Mouse (Mus musculus): ENCODE data around the gene Ets1. TPM values are rescaled to one million over a fixed set of nuclear protein-coding genes. Genes with fewer than 3 reads are reported as not detected.

Gene Ets1
- total RNA-seq, 2 experiments from 2014 or later: 19.1 to 21.7 TPM

DNA sequence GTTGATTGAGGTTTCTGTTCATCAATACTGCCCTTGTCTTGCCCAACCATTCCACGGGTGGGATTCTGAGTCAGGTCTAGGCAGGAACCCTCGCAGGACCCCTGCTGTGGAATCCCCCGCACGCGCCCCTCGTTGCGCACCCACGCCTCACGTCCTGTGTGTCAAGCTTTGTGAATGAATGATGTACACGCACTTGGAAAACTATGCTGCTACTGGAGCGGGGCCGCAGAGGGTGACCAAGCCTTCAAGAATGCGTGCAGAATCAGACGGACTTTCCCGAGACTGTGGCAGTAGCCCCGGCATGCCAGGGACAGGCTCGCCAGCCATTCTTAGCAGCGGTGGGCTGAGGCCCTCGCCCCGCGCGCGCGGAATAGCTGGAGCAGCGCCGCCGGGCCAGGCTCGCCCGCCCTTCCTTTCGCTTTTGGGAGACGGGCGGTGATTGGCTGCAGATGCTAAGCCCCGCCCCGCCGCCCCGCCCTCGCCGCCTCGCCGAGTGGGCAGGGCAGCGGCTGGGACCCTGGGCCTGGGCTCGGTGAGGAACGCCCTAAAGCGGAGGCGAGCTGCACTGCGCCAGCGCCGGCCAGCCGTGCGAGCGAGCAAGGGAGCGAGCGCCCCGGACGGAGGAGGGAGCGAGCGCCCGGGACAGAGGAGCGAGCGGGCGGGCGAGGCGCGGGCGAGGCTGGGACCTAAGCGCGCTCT, 59.6 kb downstream of the Ets1 start:
- peak; percentile 98 for DNase-seq

- no peak for DNase-seq
These were observed 60.2 kb downstream of the Ets1 start for GRCm38 (mm10) chr9:32696259-32696658.

- DNase-seq: no peak
These were observed 60.7 kb downstream of the Ets1 start for GRCm38 (mm10) chr9:32696717-32697116.

- no peak for DNase-seq
These were observed 61.5 kb downstream of the Ets1 start for GRCm38 (mm10) chr9:32697291-32698110.

DNA sequence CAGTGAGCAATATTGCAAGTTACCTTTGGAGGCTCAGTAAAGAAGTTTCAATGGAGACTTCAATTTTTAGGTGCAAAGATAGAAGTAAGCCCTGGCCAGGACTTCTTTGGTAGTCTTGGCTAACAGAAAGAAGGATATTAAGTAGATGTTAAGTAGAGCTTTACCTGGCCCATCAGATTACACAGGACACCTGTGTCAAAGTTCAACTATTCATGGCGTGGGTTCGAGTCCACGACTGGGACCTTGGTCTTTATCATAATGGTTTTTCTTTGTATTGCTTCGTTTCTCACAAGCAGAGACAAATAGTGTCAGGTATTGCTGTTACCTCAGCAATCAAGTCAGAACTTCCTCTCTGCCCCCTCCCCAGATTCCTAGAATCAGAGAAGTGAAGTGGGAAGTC, 62.7 kb downstream of the Ets1 start:
- no peak for DNase-seq

GRCm38 (mm10) chr9:32699391-32699841, 63.4 kb downstream of the Ets1 start:
- DNase-seq: no peak

DNA sequence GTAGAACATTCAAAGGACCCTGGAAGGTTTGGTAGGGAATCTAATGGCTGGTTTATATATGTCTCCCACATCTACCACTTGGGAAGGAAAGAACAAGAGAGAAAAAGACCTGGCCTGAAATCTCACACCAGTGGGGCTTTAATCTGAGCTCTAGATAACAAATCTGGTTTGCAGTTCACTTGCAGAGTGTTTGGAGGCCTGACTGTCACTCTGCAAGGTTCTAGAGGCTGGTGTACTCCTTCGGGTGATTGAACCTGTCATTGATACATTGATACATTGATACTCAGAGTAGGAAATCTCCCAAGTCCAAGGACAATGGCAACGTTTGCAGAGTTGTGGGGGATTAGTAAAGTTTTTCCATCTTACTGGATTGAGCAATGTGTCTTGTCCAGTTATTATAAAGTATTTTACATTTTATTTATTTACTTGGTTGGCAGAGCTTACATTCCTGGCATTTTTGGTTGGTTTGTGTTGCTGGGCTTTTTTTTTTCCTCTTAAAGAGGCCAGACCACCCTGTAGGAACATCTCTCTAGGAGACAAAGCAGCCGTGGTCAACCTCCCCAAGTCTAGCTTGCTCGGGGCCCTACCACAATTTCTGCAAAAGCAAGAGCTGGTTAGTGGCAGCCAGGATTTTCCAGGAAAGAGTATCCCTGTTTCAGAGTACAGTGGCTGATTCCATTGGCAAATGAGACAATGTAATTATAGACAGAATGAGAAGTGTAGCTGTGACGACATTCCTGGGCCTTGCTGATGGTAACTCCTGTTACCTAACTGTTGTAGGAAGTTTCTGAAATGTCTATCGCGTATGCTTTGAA, 64.3 kb downstream of the Ets1 start:
- no peak for DNase-seq

DNA sequence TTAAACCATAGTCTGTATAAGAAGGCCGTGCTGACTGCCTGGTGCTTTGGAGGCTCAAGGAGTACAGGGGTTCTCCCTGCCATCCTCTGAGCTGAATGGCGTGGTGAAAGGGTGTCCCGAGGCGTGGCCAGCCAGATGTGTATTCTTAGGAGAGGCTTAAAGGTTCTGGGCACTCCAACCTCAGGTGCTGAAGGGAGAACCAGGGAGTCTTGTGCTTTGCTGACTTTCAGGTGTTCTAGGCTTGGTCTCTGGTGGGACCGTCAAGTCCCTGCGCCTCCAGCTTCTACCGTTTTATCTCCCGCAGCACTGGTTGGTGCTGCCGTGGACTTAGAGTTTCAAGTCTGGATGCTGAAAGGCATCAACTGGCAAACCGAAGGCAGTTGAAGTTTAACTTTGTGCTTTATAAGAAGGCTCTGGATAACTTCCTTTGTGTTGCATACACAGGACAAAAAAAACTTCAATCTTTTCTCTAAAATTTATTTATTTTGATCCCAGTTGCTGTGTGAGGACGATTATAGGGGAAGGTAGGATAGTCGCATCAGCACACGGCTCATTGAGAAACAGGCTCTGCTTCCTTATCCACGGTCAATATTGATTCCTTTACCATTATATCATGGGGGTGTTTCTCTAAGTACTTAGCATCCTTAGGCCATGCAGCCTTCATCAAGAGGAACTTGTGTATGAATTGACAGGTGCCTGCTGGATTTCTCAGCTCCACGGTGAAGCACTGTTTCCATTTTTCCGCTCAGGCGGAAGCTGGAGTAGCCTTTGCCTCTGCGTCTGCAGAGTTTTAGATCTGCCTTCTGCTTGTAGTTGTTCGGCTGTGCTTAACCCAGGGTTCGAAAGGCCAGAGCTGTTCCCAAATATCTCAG, 65.3 kb downstream of the Ets1 start:
- no peak for DNase-seq

DNA sequence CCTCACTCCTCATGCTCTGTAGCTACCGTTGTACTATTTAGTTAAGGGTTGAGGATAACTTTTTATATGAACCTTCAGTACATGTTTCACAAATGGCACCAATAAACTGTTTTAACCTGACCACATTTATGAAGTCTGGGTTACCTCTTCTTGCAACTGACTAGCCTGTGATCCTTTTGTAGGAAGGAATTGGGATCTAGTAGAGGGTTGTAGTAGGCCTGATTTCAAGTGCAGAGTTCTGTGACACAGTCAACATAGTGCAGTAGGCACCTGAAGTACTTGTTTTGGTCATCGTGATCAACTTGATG, 65.9 kb downstream of the Ets1 start:
- DNase-seq: no peak

DNA sequence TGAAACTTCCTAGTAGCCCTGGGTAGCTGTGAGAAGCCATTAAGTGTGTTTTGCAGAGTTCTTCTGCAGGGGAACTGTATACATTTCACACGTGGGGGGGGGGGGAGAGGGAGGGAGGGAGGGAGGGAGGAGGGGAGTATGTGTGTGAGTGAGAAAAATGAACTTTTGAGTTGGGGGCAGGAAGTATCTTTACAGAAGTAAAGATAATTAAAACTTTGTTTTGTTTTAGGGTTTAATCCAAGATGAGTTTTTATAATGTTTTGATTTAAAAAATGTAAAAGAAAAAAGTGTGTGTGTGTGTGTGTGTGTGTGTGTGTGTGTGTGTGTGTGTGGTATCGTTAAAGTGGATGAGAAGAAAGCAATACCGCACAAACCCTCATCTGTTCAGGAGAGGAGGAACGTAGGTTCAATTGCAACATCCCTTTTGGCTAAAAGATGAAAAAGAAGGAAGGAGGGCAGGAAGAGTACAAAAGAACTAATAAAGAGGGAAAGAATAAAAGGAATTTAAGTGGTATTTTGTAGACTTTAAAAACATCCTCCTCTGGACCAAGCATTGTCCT, 66.9 kb downstream of the Ets1 start:
- DNase-seq: no peak

- DNase-seq: no peak
These were observed 68.1 kb downstream of the Ets1 start for GRCm38 (mm10) chr9:32703976-32704745.

- no peak for DNase-seq
These were observed 69.9 kb downstream of the Ets1 start for GRCm38 (mm10) chr9:32705827-32706478.

DNA sequence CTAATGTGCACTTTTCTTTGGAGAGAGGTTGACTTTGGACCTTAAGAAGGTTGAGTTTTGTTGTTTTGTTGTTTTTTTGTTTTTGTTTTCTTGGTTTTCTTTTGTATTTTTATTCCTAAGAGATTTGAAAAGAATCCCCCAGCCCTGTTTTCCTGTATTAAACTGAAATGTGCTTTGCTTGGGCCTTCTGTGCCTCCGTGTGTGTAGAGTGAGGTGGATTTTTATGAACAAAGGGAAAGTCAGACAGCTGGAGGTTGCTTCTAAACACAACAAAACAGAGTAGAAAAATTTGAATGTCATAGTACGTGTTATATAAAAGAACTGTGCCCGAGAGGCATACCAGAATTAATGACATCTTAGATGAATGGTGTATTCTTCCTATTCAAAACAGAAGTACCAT, 71.4 kb downstream of the Ets1 start:
- no peak for DNase-seq

DNA sequence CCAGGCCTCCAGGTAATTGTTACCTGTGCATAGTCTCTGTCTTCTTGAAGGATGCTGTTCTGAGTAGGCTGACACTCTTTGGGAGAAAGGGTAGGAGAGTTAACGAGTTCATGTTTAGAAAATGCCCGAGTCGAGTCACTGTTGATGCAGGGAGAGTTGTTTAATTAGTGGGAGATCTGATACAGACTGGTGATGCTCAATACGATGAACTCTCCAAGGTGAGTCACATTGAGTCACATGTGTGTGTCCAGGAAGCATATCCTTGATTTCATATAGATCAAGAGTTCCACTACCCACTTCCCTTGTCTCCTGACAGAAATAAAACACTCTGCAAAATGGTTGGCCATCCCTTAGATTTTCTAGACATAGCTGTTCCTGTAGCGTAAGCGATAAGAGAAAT, 72.5 kb downstream of the Ets1 start:
- no peak for DNase-seq

- no peak for DNase-seq
These were observed 73.3 kb downstream of the Ets1 start for GRCm38 (mm10) chr9:32709359-32709758.

- DNase-seq: no peak
These were observed 74.0 kb downstream of the Ets1 start for GRCm38 (mm10) chr9:32709764-32710734.

DNA sequence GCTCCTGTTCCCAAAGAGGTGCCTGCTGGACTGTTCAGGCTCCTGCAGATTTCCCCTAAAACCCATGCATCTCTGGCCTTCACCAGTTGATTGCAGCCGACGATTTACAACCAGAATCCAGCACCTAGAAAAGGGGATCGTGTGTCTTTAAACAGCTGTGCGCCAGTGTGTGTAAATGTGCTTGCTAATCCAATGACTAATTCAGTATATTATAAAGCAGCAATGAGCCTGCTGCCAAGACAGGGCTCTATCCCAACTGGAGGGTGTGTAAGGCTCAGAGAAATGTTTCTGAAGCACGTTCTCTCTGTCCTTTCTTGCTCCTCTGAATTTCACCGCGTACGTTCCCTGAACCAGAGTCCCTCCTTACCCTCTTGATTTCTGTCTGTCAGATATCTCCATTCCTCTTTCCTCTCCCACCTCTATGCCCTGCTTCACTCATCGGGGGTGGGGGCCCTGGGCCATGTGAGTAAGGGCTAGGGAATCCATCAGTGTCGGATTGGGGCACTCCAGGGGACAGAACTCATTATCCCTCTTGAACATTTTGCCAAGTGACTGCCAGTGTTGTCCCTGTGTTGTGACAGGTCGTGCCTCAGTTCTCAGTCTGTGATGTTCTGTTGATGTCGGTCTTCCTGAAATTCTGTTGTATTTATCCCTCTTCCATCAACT, 75.1 kb downstream of the Ets1 start:
- DNase-seq: peak; percentile 46

- no peak for DNase-seq
These were observed 75.7 kb downstream of the Ets1 start for GRCm38 (mm10) chr9:32711768-32712167.

Measured in gastrocnemius, postnatal 25 days (tissue).